12 mouse cellular contexts compared by ENCODE assay signal in the genomic region with DNA sequence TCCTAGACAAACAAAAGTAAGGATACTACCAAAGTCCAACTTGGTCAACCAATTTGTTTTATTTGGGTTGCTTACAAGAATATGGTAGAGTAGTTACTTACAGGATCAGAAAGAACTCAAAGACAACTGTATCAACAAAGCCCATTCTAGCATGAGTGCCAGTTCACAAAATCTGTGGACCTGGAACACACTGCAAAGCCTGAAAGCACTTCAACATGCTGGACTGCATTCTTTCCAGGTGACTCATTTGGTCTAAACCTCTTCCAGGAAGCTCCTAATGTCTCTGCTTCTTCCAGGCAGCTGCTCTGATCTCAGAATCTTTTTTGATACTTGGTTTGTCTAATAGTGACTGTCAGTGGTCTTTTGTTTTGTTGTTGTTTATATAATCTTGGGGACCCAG.
DNase-seq lines count a peak whose midpoint lies in the region; ATAC-seq and TF ChIP-seq lines count a peak whose summit lies in the region.
"Had no signal": no experiment of that assay in that cellular context is flagged by ENCODE, and none has a peak within 500 bp of the region (broad histone marks: within the 10 kb centered on the region; RNA-seq: fewer than 3 reads in every experiment).

No protein-coding gene starts in this region.

- TF ChIP-seq CTCF in kidney, adult 2 months (conservative IDR thresholded peaks at IDR 0.05; ENCODE audit: insufficient read depth, insufficient read length, low read depth, low read length) = no peak
- no peak for TF ChIP-seq CTCF in Patski (IDR thresholded peaks at IDR 0.05)

- H3K9ac ChIP-seq in kidney, embryonic 15.5 days = no peak overlapping the region
- no peak overlapping the region for H3K9ac ChIP-seq in forebrain, embryonic 15.5 days (replicated peaks)
- H3K9ac ChIP-seq: limb, embryonic 12.5 days had no signal

- DNase-seq in kidney, adult 2 months = peak; percentile 25
- peak; percentile 86 for DNase-seq in Patski (ENCODE audit: low read depth, low spot score)
- DNase-seq in kidney, postnatal 14 days = peak; percentile 18
- peak; percentile 58 for DNase-seq in skeletal muscle tissue, adult 2 months (ENCODE audit: low read depth, low spot score)
- DNase-seq in layer of hippocampus, adult 9-11 months = no peak
- DNase-seq: adrenal gland, postnatal 25 days; cerebellum, adult 11-12 months; gastrocnemius, postnatal 36 days had no signal

- no peak overlapping the region for H3K4me2 ChIP-seq in kidney, embryonic 15.5 days
- no peak overlapping the region for H3K4me2 ChIP-seq in forebrain, embryonic 15.5 days (replicated peaks)
- H3K4me2 ChIP-seq: limb, embryonic 12.5 days had no signal

- TF ChIP-seq POLR2A in kidney, adult 2 months (IDR thresholded peaks at IDR 0.05; ENCODE audit: low read depth, low read length) = no peak

- CTCF ChIA-PET in Patski (lab: Charles Lee) = interaction anchor here (0.7 to 3.0 kb wide), 3 partner anchors 8 to 154 kb away, joined by 3 to 11 read pairs (median 4); no protein-coding TSS in a partner anchor

- H3K27me3 ChIP-seq in kidney, adult 2 months (replicated peaks; ENCODE audit: control insufficient read depth, insufficient read depth, low read length) = no peaks in the 10 kb centered on the region
- H3K27me3 ChIP-seq in kidney, embryonic 15.5 days = no peaks in the 10 kb centered on the region
- H3K27me3 ChIP-seq in Patski = no peaks in the 10 kb centered on the region
- H3K27me3 ChIP-seq in forebrain, embryonic 15.5 days = no peaks in the 10 kb centered on the region
- H3K27me3 ChIP-seq: limb, embryonic 12.5 days had no signal

- no peaks in the 10 kb centered on the region for H3K36me3 ChIP-seq in kidney, adult 2 months (ENCODE audit: control insufficient read depth, insufficient read depth, low read length)
- no peaks in the 10 kb centered on the region for H3K36me3 ChIP-seq in kidney, embryonic 15.5 days
- no peaks in the 10 kb centered on the region for H3K36me3 ChIP-seq in forebrain, embryonic 15.5 days
- H3K36me3 ChIP-seq: hindbrain, embryonic 10.5 days; limb, embryonic 12.5 days had no signal

- no peaks in the 10 kb centered on the region for H3K9me3 ChIP-seq in kidney, embryonic 15.5 days (replicated peaks)
- no peaks in the 10 kb centered on the region for H3K9me3 ChIP-seq in forebrain, embryonic 15.5 days
- H3K9me3 ChIP-seq: hindbrain, embryonic 10.5 days; limb, embryonic 12.5 days had no signal

- no peak overlapping the region for H3K27ac ChIP-seq in kidney, adult 2 months (ENCODE audit: insufficient read depth, low read depth, low read length)
- H3K27ac ChIP-seq in kidney, embryonic 15.5 days = no peak overlapping the region
- H3K27ac ChIP-seq in forebrain, embryonic 15.5 days (replicated peaks) = no peak overlapping the region
- H3K27ac ChIP-seq: hindbrain, embryonic 10.5 days; limb, embryonic 12.5 days had no signal

- no peak for ATAC-seq in kidney, embryonic 15.5 days (replicated peaks; ENCODE audit: low FRiP score)
- peak; percentile 98 for ATAC-seq in Patski
- no peak for ATAC-seq in forebrain, embryonic 15.5 days (replicated peaks)

- POLR2A ChIA-PET in Patski (lab: Charles Lee) = interaction anchor here (1.0 kb wide), 1 partner anchor 10 kb away, joined by 5 read pairs; no protein-coding TSS in a partner anchor

- H3K4me3 ChIP-seq in kidney, adult 2 months (ENCODE audit: insufficient read depth, low read depth, low read length) = no peak overlapping the region
- H3K4me3 ChIP-seq in kidney, embryonic 15.5 days (replicated peaks) = no peak overlapping the region
- no peak overlapping the region for H3K4me3 ChIP-seq in forebrain, embryonic 15.5 days
- H3K4me3 ChIP-seq: hindbrain, embryonic 10.5 days; limb, embryonic 12.5 days had no signal

- in situ Hi-C loops in Patski (cut with MboI; ENCODE audit: low pct_unique_long_range_greater_than_20kb) = no loop called here

- no peaks in the 10 kb centered on the region for H3K4me1 ChIP-seq in kidney, adult 2 months (ENCODE audit: control insufficient read depth, insufficient read depth, low read length)
- no peaks in the 10 kb centered on the region for H3K4me1 ChIP-seq in kidney, embryonic 15.5 days
- H3K4me1 ChIP-seq in forebrain, embryonic 15.5 days = no peaks in the 10 kb centered on the region
- H3K4me1 ChIP-seq: hindbrain, embryonic 10.5 days; limb, embryonic 12.5 days had no signal
